Mouse (Mus musculus) neural tube, embryonic 14.5 days (tissue): ENCODE results near the gene Mcpt2. TPM values are rescaled to one million over a fixed set of nuclear protein-coding genes. Genes with fewer than 3 reads are reported as not detected.
"Not testable (repeated sequence)": the region's sequence is repeated elsewhere in the genome, so short reads cannot be mapped to it uniquely, and the experiment has no call there.

Experiments used
- ATAC-seq: fragments of 200-750 bp; cut with Nextera tagmentation; 2 replicates; pipeline ENCODE4 v1.8.0; 2017; ENCODE audit warnings: low read depth, mild to moderate bottlenecking, moderate TSS enrichment, moderate library complexity
- H3K27ac ChIP-seq: fragments of 300-500 bp; sonication (generic); 2 replicates; pipeline ENCODE4 v1.5.1; 2014; ENCODE audit warnings: low read depth, mild to moderate bottlenecking, control low read depth, low read length, moderate library complexity, mixed read lengths
- H3K27me3 ChIP-seq: fragments of 300-500 bp; sonication (generic); 2 replicates; pipeline ENCODE4 v1.6.1; 2014; ENCODE audit warnings: low read length; ENCODE audit not compliant: control insufficient read depth, insufficient read depth
- H3K36me3 ChIP-seq: fragments of 300-500 bp; sonication (generic); 2 replicates; pipeline ENCODE4 v1.6.1; 2014; ENCODE audit warnings: low read length, mixed read lengths; ENCODE audit not compliant: control insufficient read depth, insufficient read depth
- H3K4me1 ChIP-seq: fragments of 300-500 bp; sonication (generic); 2 replicates; pipeline ENCODE4 v1.6.1; 2014; ENCODE audit warnings: low read length; ENCODE audit not compliant: control insufficient read depth, insufficient read depth
- H3K4me2 ChIP-seq: fragments of 300-500 bp; sonication (generic); 2 replicates; pipeline ENCODE4 v1.6.1; 2014; ENCODE audit warnings: mild to moderate bottlenecking, low read depth, low read length, control low read depth
- H3K4me3 ChIP-seq: fragments of 300-500 bp; sonication (generic); 2 replicates; pipeline ENCODE4 v1.5.1; 2014; ENCODE audit warnings: low read depth, low read length, control low read depth, mixed read lengths
- H3K9ac ChIP-seq: fragments of 300-500 bp; sonication (generic); replicated peaks from 2 replicates; pipeline ENCODE4 v1.6.1; 2014; ENCODE audit warnings: low read depth, mild to moderate bottlenecking, control low read depth, low read length, mixed read lengths
- H3K9me3 ChIP-seq: fragments of 300-500 bp; sonication (generic); 2 replicates; pipeline ENCODE4 v1.6.1; 2016; ENCODE audit warnings: low read length; ENCODE audit not compliant: control insufficient read depth
- WGBS: fragments of 180-500 bp; shearing (Covaris S2); extraction: QIAGEN DNeasy Blood & Tissue Kit; methylation state at CpG from one replicate; pipeline ENCODE4 v1.1.7; 2014; 5-methylcytosine and 5-hydroxymethylcytosine counted together
- polyA plus RNA-seq: library from polyadenylated mRNA; unstranded; fragments of >200 nt; fragmentation: Nextera tagmentation; extraction: Ambion mirVana; gene quantifications from 2 replicates; pipeline ENCODE4 v1.2.1, GENCODE M21; 2014

Mcpt2 gene
- polyA plus RNA-seq, result not detected in 2 replicates

- H3K27ac ChIP-seq, H3K9me3 ChIP-seq, H3K36me3 ChIP-seq, ATAC-seq, H3K4me1 ChIP-seq, H3K4me3 ChIP-seq, H3K9ac ChIP-seq, H3K4me2 ChIP-seq, H3K27me3 ChIP-seq: not testable (repeated sequence)
- WGBS, result 91% methylated on average over 1 of the region's 1 CpGs
Observed at GRCm38 (mm10) chr14:56041792-56042191, at the start of gene Mcpt2. Mcpt2 (plus strand) TSS chr14:56042041.

- H3K4me1 ChIP-seq, result no peaks in the 10 kb centered on the region
- no peak overlapping the region for H3K4me3 ChIP-seq
- H3K27me3 ChIP-seq, result no peaks in the 10 kb centered on the region
- no peak overlapping the region for H3K27ac ChIP-seq
- no peak overlapping the region for H3K4me2 ChIP-seq
- no peaks in the 10 kb centered on the region for H3K36me3 ChIP-seq
- H3K9ac ChIP-seq, result no peak overlapping the region
- WGBS, result 73% methylated on average over 3 of the region's 3 CpGs
- ATAC-seq, result no peak
- H3K9me3 ChIP-seq, result no peaks in the 10 kb centered on the region
Observed at GRCm38 (mm10) chr14:56013147-56013546, 28.7 kb upstream of the Mcpt2 start.

- H3K36me3 ChIP-seq, result no peaks in the 10 kb centered on the region
- H3K9me3 ChIP-seq, result no peaks in the 10 kb centered on the region
- H3K4me3 ChIP-seq, result no peak overlapping the region
- ATAC-seq, result no peak
- 96% methylated on average over 2 of the region's 2 CpGs for WGBS
- H3K4me1 ChIP-seq, result no peaks in the 10 kb centered on the region
- H3K9ac ChIP-seq, result no peak overlapping the region
- no peak overlapping the region for H3K4me2 ChIP-seq
- no peaks in the 10 kb centered on the region for H3K27me3 ChIP-seq
- H3K27ac ChIP-seq, result no peak overlapping the region
Observed at GRCm38 (mm10) chr14:56013924-56014323, 27.9 kb upstream of the Mcpt2 start.

- not testable (repeated sequence) for H3K9ac ChIP-seq, H3K27ac ChIP-seq, H3K9me3 ChIP-seq, H3K4me2 ChIP-seq, ATAC-seq, H3K4me1 ChIP-seq, H3K36me3 ChIP-seq, H3K27me3 ChIP-seq, H3K4me3 ChIP-seq
- 87% methylated on average over 3 of the region's 3 CpGs for WGBS
Observed at GRCm38 (mm10) chr14:56017671-56018070, 24.2 kb upstream of the Mcpt2 start, which contains the start of gene Mcpt1. Mcpt1 (plus strand) TSS chr14:56017971.

GRCm38 (mm10) chr14:56019446-56019845 lies 22.4 kb upstream of the Mcpt2 start:
- no peak for ATAC-seq
- H3K36me3 ChIP-seq, result no peaks in the 10 kb centered on the region
- WGBS, result 61% methylated on average over 1 of the region's 1 CpGs

GRCm38 (mm10) chr14:56021305-56021704 lies 20.5 kb upstream of the Mcpt2 start:
- not testable (repeated sequence) for H3K9ac ChIP-seq, H3K4me2 ChIP-seq, H3K4me3 ChIP-seq, ATAC-seq, H3K36me3 ChIP-seq, H3K9me3 ChIP-seq, H3K27me3 ChIP-seq, H3K27ac ChIP-seq, H3K4me1 ChIP-seq
- 82% methylated on average over 3 of the region's 4 CpGs for WGBS

More at GRCm38 (mm10) chr14:56019446-56019845, 22.4 kb upstream of the Mcpt2 start:
- Histone ChIP-seq H3K4me2 (no peak overlapping the region), H3K27ac (no peak overlapping the region), H3K27me3 (no peaks in the 10 kb centered on the region), H3K4me3 (no peak overlapping the region), H3K4me1 (no peaks in the 10 kb centered on the region), H3K9ac (no peak overlapping the region), H3K9me3 (no peaks in the 10 kb centered on the region)

GRCm38 (mm10) chr14:56030395-56030794 lies 11.4 kb upstream of the Mcpt2 start, which contains the start of gene Mcpt9:
Mcpt9 (minus strand) TSS chr14:56030495.
- H3K4me3 ChIP-seq, H3K27me3 ChIP-seq, H3K9ac ChIP-seq, ATAC-seq, H3K4me2 ChIP-seq, H3K9me3 ChIP-seq, H3K27ac ChIP-seq, H3K4me1 ChIP-seq, H3K36me3 ChIP-seq: not testable (repeated sequence)
- WGBS, result 75% methylated on average over 3 of the region's 3 CpGs

- H3K9ac ChIP-seq, result no peak overlapping the region
- WGBS, result 83% methylated on average over 2 of the region's 2 CpGs
- no peaks in the 10 kb centered on the region for H3K4me1 ChIP-seq
- no peak overlapping the region for H3K4me2 ChIP-seq
- H3K36me3 ChIP-seq, result no peaks in the 10 kb centered on the region
- no peaks in the 10 kb centered on the region for H3K27me3 ChIP-seq
- no peaks in the 10 kb centered on the region for H3K9me3 ChIP-seq
- no peak overlapping the region for H3K4me3 ChIP-seq
- ATAC-seq, result no peak
- H3K27ac ChIP-seq, result no peak overlapping the region
Observed at GRCm38 (mm10) chr14:56034433-56034832, 7.4 kb upstream of the Mcpt2 start.

- H3K36me3 ChIP-seq, result no peaks in the 10 kb centered on the region
- 90% methylated on average over 3 of the region's 3 CpGs for WGBS
- H3K4me1 ChIP-seq, result no peaks in the 10 kb centered on the region
- no peak overlapping the region for H3K27ac ChIP-seq
- no peak for ATAC-seq
- no peak overlapping the region for H3K9ac ChIP-seq
- no peaks in the 10 kb centered on the region for H3K27me3 ChIP-seq
- no peak overlapping the region for H3K4me3 ChIP-seq
- no peak overlapping the region for H3K4me2 ChIP-seq
- no peaks in the 10 kb centered on the region for H3K9me3 ChIP-seq
Observed at GRCm38 (mm10) chr14:56055408-56055807, 13.6 kb downstream of the Mcpt2 start.
